ENCODE assay signal across 8 mouse cellular contexts in the genomic region with DNA sequence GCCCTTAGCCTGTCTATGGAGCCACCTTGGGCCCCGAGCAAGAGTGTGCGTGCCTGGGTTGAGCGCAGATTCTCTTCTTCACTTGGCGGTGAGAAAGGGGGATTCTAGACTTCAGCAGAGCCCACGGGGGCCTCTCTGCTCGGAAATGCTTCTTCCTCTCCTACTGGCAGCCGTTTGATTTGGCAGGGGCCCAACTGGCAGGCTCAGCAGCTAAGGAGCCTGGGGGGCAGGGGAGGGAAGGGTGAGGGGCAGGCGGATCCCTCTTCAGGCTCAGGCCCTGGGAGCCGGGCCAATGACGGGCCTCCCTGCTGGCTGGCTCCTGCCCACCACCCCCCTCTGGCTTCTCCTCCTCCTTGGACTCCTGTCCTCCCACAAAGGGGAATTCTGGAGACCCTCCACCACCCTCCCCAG. TPM values are rescaled to one million over a fixed set of nuclear protein-coding genes. Genes with fewer than 3 reads are reported as not detected.
DNase-seq lines count a peak whose midpoint lies in the region; ATAC-seq lines count a peak whose summit lies in the region.

No protein-coding gene starts in this region.

- H3K4me1 ChIP-seq in liver, embryonic 13.5 days (replicated peaks): no peaks in the 10 kb centered on the region

- WGBS in liver, embryonic 13.5 days (ENCODE audit: insufficient replicate concordance): 15% methylated on average over 10 of the region's 10 CpGs

- H3K4me3 ChIP-seq in liver, embryonic 13.5 days (replicated peaks): no peak overlapping the region

- H3K36me3 ChIP-seq in liver, embryonic 13.5 days: no peaks in the 10 kb centered on the region

- peak; percentile 52 for DNase-seq in urinary bladder, postnatal 10 days (ENCODE audit: low spot score)
- DNase-seq in urinary bladder, adult 2 months (ENCODE audit: low spot score): no peak
- DNase-seq in frontal cortex, postnatal 10 days (ENCODE audit: low spot score in 2 of 2): peak; percentile 85 to 86
- peak; percentile 71 to 76 for DNase-seq in heart, postnatal 36 days
- DNase-seq in layer of hippocampus, adult 11-12 months (ENCODE audit: low spot score): peak; percentile 59
- DNase-seq in liver, embryonic 13.5 days: no peak
- DNase-seq in ovary, adult 18-20 months (ENCODE audit: low spot score): peak; percentile 78
- peak; percentile 33 to 59 for DNase-seq in thymus, postnatal 36 days

- no peaks in the 10 kb centered on the region for H3K9me3 ChIP-seq in liver, embryonic 13.5 days (replicated peaks)

- no peak overlapping the region for H3K9ac ChIP-seq in liver, embryonic 13.5 days

- no peak overlapping the region for H3K4me2 ChIP-seq in liver, embryonic 13.5 days

- no peak overlapping the region for H3K27ac ChIP-seq in liver, embryonic 13.5 days

- peaks cover 4% of the 10 kb centered on the region; the same call in 1 of the 2 replicates for H3K27me3 ChIP-seq in liver, embryonic 13.5 days

- intact Hi-C loops in heart, postnatal 36 days (cut with DNase I): no loop called here

- ATAC-seq in liver, embryonic 13.5 days (ENCODE audit: low read depth): peak; percentile 41; the same call in 1 of the 2 replicates

RNA-seq across cellular contexts. Expression of gene Mrps18a, which starts 26.7 kb away (rescaled TPM):
- 67.0 and 71.1 TPM in 2 replicates for polyA plus RNA-seq in urinary bladder, adult 2 months (2012; rRNA removed)
- total RNA-seq in heart, postnatal 36 days (2021): 100 to 1,000 TPM; 131 to 140 TPM
- polyA plus RNA-seq in liver, embryonic 13.5 days (2015; fragmentation: Nextera tagmentation; extraction: Ambion mirVana): 92.4 and 99.6 TPM in 2 replicates

RNA-seq across cellular contexts. Expression of gene Vegfa, which starts 51.9 kb away (rescaled TPM):
- 98.3 and 138 TPM in 2 replicates for polyA plus RNA-seq in urinary bladder, adult 2 months (2012; rRNA removed)
- 100 to 1,000 TPM; 203 to 277 TPM for total RNA-seq in heart, postnatal 36 days (2021)
- polyA plus RNA-seq in liver, embryonic 13.5 days (2015; fragmentation: Nextera tagmentation; extraction: Ambion mirVana): 1.2 and 1.3 TPM in 2 replicates

RNA-seq across cellular contexts. Expression of gene Rsph9, which starts 59.9 kb away (rescaled TPM):
- 12.7 and 14.0 TPM in 2 replicates for polyA plus RNA-seq in urinary bladder, adult 2 months (2012; rRNA removed)
- total RNA-seq in heart, postnatal 36 days (2021): 1 to 10 TPM in 1 of 2 experiments, under 1 TPM in 1; 0.94 to 1.4 TPM
- polyA plus RNA-seq in liver, embryonic 13.5 days (2015; fragmentation: Nextera tagmentation; extraction: Ambion mirVana): 0.72 and 0.96 TPM in 2 replicates

Comparison
In these comparisons a context has a peak if more than half of its experiments do, and no peak if none do; other contexts are left out.
1. DNase-seq: peak in urinary bladder, postnatal 10 days (single experiment), frontal cortex, postnatal 10 days (2 of 2), heart, postnatal 36 days (2 of 2), layer of hippocampus, adult 11-12 months (single experiment), ovary, adult 18-20 months (single experiment) and thymus, postnatal 36 days (2 of 2); none in urinary bladder, adult 2 months (single experiment) and liver, embryonic 13.5 days (single experiment).
2. RNA of gene Vegfa, which starts 51.9 kb away (polyA plus RNA-seq): 98.3 to 138 TPM in urinary bladder, adult 2 months; 1.2 to 1.3 TPM in liver, embryonic 13.5 days; every median in the first group is over 10 times any median in the second.